Mouse (Mus musculus) stomach, postnatal 0 days (tissue): Measurements from ENCODE around the gene Eid3. TPM values are rescaled to one million over a fixed set of nuclear protein-coding genes. Genes with fewer than 3 reads are reported as not detected.

ENCODE experiments used
- ATAC-seq: fragments of 200-750 bp; cut with Nextera tagmentation; 2 replicates; pipeline ENCODE4 v1.8.0; 2017; ENCODE audit not compliant: low FRiP score, low TSS enrichment
- DNase-seq: peaks from one replicate; pipeline ENCODE4 v3.0.0-alpha.2; 2016; ENCODE audit warnings: low spot score
- H3K27ac ChIP-seq: fragments of 300-500 bp; sonication (generic); replicated peaks from 2 replicates; pipeline ENCODE4 v1.5.1; 2014; ENCODE audit warnings: mild to moderate bottlenecking, control low read depth
- H3K27me3 ChIP-seq: fragments of 300-500 bp; sonication (generic); 2 replicates; pipeline ENCODE4 v1.6.1; 2014; ENCODE audit warnings: low read length; ENCODE audit not compliant: control insufficient read depth, insufficient read depth
- H3K36me3 ChIP-seq: fragments of 300-500 bp; sonication (generic); 2 replicates; pipeline ENCODE4 v1.6.1; 2014; ENCODE audit warnings: low read length, mixed read lengths; ENCODE audit not compliant: control insufficient read depth, insufficient read depth
- H3K4me1 ChIP-seq: fragments of 300-500 bp; sonication (generic); replicated peaks from 2 replicates; pipeline ENCODE4 v1.6.1; 2014; ENCODE audit warnings: antibody characterized with exemption; ENCODE audit not compliant: control insufficient read depth, insufficient read depth
- H3K4me2 ChIP-seq: fragments of 300-500 bp; sonication (generic); replicated peaks from 2 replicates; pipeline ENCODE4 v1.6.1; 2014; ENCODE audit warnings: low read depth, mild to moderate bottlenecking, control low read depth, moderate library complexity
- H3K4me3 ChIP-seq: fragments of 300-500 bp; sonication (generic); 2 replicates; pipeline ENCODE4 v1.5.1; 2014; ENCODE audit warnings: low read depth, low read length, control low read depth
- H3K9ac ChIP-seq: fragments of 300-500 bp; sonication (generic); 2 replicates; pipeline ENCODE4 v1.6.1; 2014; ENCODE audit warnings: mild to moderate bottlenecking, low read length, control low read depth, mixed read lengths
- H3K9me3 ChIP-seq: fragments of 300-500 bp; sonication (generic); 2 replicates; pipeline ENCODE4 v1.6.1; 2016; ENCODE audit warnings: low read length; ENCODE audit not compliant: control insufficient read depth
- CTCF ChIP-seq: IDR thresholded peaks from 2 replicates; pipeline ENCODE4 v1.5.1; 2016; ENCODE audit warnings: antibody characterized with exemption, low read depth, mild to moderate bottlenecking, moderate library complexity
- EP300 ChIP-seq: optimal IDR thresholded peaks from 2 replicates; pipeline ENCODE3; 2016; ENCODE audit warnings: antibody characterized with exemption
- WGBS: fragments of 180-500 bp; shearing (Covaris S2); extraction: QIAGEN DNeasy Blood & Tissue Kit; methylation state at CpG from one replicate; pipeline ENCODE4 v1.1.7; 2014; 5-methylcytosine and 5-hydroxymethylcytosine counted together
- polyA plus RNA-seq: library from polyadenylated mRNA; unstranded; fragments of >200 nt; fragmentation: Nextera tagmentation; extraction: Ambion mirVana; gene quantifications from 2 replicates; pipeline ENCODE4 v1.2.1, GENCODE M21; 2015

Eid3 gene
- polyA plus RNA-seq, 1 experiment from 2014 or later, result 0.38 TPM

DNA sequence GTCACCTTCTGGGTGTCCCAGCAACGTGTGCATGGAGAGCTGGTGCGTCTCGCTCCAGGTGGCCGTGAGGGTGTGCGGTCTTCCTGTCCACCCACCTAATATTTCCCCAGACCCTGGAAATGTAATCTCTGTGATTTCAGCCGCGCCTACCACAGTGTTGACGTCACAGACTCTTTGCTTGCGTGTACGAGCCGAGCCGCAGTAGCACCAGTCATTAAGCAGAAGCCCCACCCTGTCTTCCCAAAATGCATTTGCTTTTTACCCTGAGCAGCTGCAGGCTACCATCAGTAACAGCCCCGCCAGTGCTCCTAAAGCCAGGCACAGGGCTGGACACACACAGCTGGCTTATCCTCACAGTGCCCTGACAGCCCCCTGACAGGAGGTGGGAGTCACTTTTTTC lies 31.5 kb downstream of the Eid3 start:
- no peak for DNase-seq
- Histone ChIP-seq H3K27ac (no peak overlapping the region), H3K4me3 (no peak overlapping the region), H3K36me3 (peaks cover 17% of the 10 kb centered on the region), H3K9me3 (no peaks in the 10 kb centered on the region), H3K9ac (no peak overlapping the region), H3K4me2 (no peak overlapping the region), H3K27me3 (no peaks in the 10 kb centered on the region), H3K4me1 (no peaks in the 10 kb centered on the region)
- ATAC-seq, result no peak
- no peak for TF ChIP-seq CTCF
- no peak for TF ChIP-seq EP300
- WGBS, result 83% methylated on average over 13 of the region's 13 CpGs

- H3K9ac ChIP-seq, result no peak overlapping the region
- no peak for DNase-seq
- 38% methylated on average over 7 of the region's 7 CpGs for WGBS
These were observed 32.5 kb downstream of the Eid3 start for GRCm38 (mm10) chr10:82898893-82899292.

DNA sequence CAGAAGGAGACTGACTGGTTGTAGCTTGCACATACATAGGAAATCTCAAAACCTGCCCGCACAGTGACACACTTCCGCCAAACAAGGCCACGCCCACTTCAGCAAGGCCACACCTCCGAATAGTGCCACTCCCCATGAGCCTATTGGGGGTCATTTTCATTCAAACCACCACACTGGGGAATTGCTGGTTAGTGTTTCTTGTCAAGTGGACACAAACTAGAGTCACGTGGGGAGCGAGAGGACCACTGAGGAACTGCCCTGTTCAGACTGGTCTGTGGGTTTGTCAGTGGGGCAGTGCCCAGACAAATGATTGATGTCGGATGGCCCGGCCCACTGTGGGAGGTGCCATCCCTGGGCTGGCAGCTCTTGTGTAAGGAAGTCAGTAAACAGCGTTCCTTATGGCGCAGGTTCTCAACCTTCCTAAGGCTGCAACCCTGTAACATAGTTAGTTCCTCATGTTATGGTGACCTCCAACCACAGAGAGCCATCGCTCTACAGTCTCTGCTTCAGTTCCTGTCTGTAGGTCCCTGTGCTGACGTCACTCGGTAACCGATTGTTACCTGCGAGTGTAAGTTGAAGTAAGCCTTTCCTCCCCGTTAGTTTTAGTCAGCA lies 33.5 kb downstream of the Eid3 start:
- H3K4me1 ChIP-seq, result no peaks in the 10 kb centered on the region
- no peak overlapping the region for H3K9ac ChIP-seq
- TF ChIP-seq CTCF, result no peak
- TF ChIP-seq EP300, result no peak
- H3K9me3 ChIP-seq, result no peaks in the 10 kb centered on the region
- peak; percentile 63 for DNase-seq
- ATAC-seq, result peak; percentile 67
- WGBS, result 46% methylated on average over 16 of the region's 16 CpGs
- H3K27ac ChIP-seq, result no peak overlapping the region
- H3K36me3 ChIP-seq, result peaks cover 12% of the 10 kb centered on the region
- no peak overlapping the region for H3K4me2 ChIP-seq
- no peak overlapping the region for H3K4me3 ChIP-seq
- no peaks in the 10 kb centered on the region for H3K27me3 ChIP-seq

More at GRCm38 (mm10) chr10:82898893-82899292, 32.5 kb downstream of the Eid3 start:
- Histone ChIP-seq H3K27me3 (no peaks in the 10 kb centered on the region), H3K4me2 (no peak overlapping the region), H3K36me3 (peaks cover 12% of the 10 kb centered on the region), H3K4me1 (no peaks in the 10 kb centered on the region), H3K9me3 (no peaks in the 10 kb centered on the region), H3K4me3 (no peak overlapping the region), H3K27ac (no peak overlapping the region)
- ATAC-seq, result no peak
- TF ChIP-seq EP300 (no peak), CTCF (no peak)

DNA sequence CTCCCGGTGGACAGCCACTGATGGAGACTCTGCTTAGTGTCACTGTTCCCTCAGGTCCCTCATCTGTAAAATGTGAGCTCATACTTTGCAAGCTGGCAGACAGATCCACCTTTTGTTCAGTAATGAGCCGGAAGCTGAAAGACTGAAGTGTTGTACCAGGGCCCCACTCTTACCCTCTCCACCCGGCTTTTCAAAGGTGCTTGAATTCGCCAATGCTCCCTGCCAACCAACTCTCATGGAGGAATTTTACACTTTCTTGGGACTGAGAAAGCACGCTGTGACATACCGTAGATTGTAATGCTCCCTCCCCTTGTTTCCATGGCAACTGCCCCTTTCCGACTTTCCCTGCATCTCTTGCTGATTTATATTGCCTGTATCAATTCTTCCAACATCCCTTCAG lies 34.1 kb downstream of the Eid3 start:
- no peaks in the 10 kb centered on the region for H3K9me3 ChIP-seq
- ATAC-seq, result no peak
- TF ChIP-seq CTCF, result no peak
- TF ChIP-seq EP300, result no peak
- H3K4me1 ChIP-seq, result no peaks in the 10 kb centered on the region
- no peak overlapping the region for H3K27ac ChIP-seq
- peaks cover 12% of the 10 kb centered on the region for H3K36me3 ChIP-seq
- no peak for DNase-seq
- no peak overlapping the region for H3K9ac ChIP-seq
- no peak overlapping the region for H3K4me3 ChIP-seq
- whole genome bisulfite sequencing, result 46% methylated on average over 7 of the region's 7 CpGs
- no peaks in the 10 kb centered on the region for H3K27me3 ChIP-seq
- H3K4me2 ChIP-seq, result no peak overlapping the region

GRCm38 (mm10) chr10:82901436-82901835 lies 35.0 kb downstream of the Eid3 start:
- TF ChIP-seq EP300 (no peak), CTCF (peak; percentile 97)
- Histone ChIP-seq H3K27me3 (no peaks in the 10 kb centered on the region), H3K27ac (no peak overlapping the region), H3K36me3 (peaks cover 9% of the 10 kb centered on the region; the same call in 1 of the 2 replicates), H3K4me2 (no peak overlapping the region), H3K4me1 (no peaks in the 10 kb centered on the region), H3K9ac (no peak overlapping the region), H3K4me3 (no peak overlapping the region), H3K9me3 (no peaks in the 10 kb centered on the region)
- WGBS, result 4% methylated on average over 7 of the region's 7 CpGs
- ATAC-seq (peak; percentile 53), DNase-seq (peak; percentile 89)

DNA sequence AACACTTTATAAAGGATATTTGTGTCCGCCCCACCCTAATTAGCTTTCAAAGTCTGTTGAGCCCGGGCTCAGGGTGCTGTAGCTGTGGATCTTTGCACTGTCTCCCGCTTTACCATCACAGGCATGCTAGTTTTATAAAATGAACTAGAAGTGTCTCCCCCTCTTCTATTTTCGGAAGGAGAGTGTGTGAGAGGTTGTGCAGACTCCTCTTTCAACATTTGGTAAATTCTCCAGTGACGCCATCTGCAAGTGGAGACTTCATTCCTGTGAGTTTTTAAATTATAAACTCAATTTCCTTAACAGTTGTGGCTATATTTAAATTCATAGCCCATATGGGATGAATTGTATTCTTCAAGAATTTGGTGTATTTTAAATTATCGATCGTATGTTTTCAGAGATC lies 42.1 kb downstream of the Eid3 start:
- no peak for TF ChIP-seq EP300
- no peak for TF ChIP-seq CTCF
- H3K9ac ChIP-seq, result no peak overlapping the region
- no peak overlapping the region for H3K4me3 ChIP-seq
- no peaks in the 10 kb centered on the region for H3K36me3 ChIP-seq
- WGBS, result 72% methylated on average over 7 of the region's 7 CpGs
- ATAC-seq (no peak), DNase-seq (no peak)
- no peak overlapping the region for H3K4me2 ChIP-seq
- no peaks in the 10 kb centered on the region for H3K9me3 ChIP-seq
- H3K27me3 ChIP-seq, result no peaks in the 10 kb centered on the region
- no peaks in the 10 kb centered on the region for H3K4me1 ChIP-seq
- H3K27ac ChIP-seq, result no peak overlapping the region
